Mouse (Mus musculus): Measurements from ENCODE around the gene Efr3b.

The Efr3b gene

GRCm38 (mm10) chr12:4038061-4039041 lies at the start of gene Efr3b:
Gene Efr3b, minus strand, starts transcription at chr12:4038915.
- peak; percentile 91 for DNase-seq (ENCODE audit: low spot score in 2 of 2)

- no peak for DNase-seq (ENCODE audit: low spot score in 2 of 2)
These were observed 44.7 kb upstream of the Efr3b start for GRCm38 (mm10) chr12:4083441-4083840.

GRCm38 (mm10) chr12:4082132-4083001 lies 43.7 kb upstream of the Efr3b start, which contains the start of gene Dnajc27:
Gene Dnajc27, plus strand, starts transcription at chr12:4082583.
- DNase-seq (ENCODE audit: low spot score in 2 of 2), result peak; percentile 97

GRCm38 (mm10) chr12:4080311-4080710 lies 41.6 kb upstream of the Efr3b start:
- DNase-seq (ENCODE audit: low spot score in 2 of 2), result peak; percentile 83 to 89

GRCm38 (mm10) chr12:4078069-4078468 lies 39.4 kb upstream of the Efr3b start:
- DNase-seq (ENCODE audit: low spot score in 2 of 2), result no peak

- no peak for DNase-seq (ENCODE audit: low spot score in 2 of 2)
These were observed 37.7 kb upstream of the Efr3b start for GRCm38 (mm10) chr12:4076383-4076782.

GRCm38 (mm10) chr12:4075407-4075806 lies 36.7 kb upstream of the Efr3b start:
- no peak for DNase-seq (ENCODE audit: low spot score in 2 of 2)

- DNase-seq (ENCODE audit: low spot score in 2 of 2), result no peak
These were observed 33.0 kb upstream of the Efr3b start for GRCm38 (mm10) chr12:4071671-4072070.

GRCm38 (mm10) chr12:4068551-4068950 lies 29.8 kb upstream of the Efr3b start:
- DNase-seq (ENCODE audit: low spot score in 2 of 2), result no peak

- no peak for DNase-seq (ENCODE audit: low spot score in 2 of 2)
These were observed 28.2 kb upstream of the Efr3b start for GRCm38 (mm10) chr12:4066681-4067459.

- no peak for DNase-seq (ENCODE audit: low spot score in 2 of 2)
These were observed 27.2 kb upstream of the Efr3b start for GRCm38 (mm10) chr12:4065944-4066343.

GRCm38 (mm10) chr12:4065498-4065897 lies 26.8 kb upstream of the Efr3b start:
- DNase-seq (ENCODE audit: low spot score in 2 of 2), result no peak

GRCm38 (mm10) chr12:4059683-4060082 lies 21.0 kb upstream of the Efr3b start:
- no peak for DNase-seq (ENCODE audit: low spot score in 2 of 2)

- no peak for DNase-seq (ENCODE audit: low spot score in 2 of 2)
These were observed 19.6 kb upstream of the Efr3b start for GRCm38 (mm10) chr12:4058321-4058720.

- no peak for DNase-seq (ENCODE audit: low spot score in 2 of 2)
These were observed 16.1 kb upstream of the Efr3b start for GRCm38 (mm10) chr12:4054845-4055244.

- DNase-seq (ENCODE audit: low spot score in 2 of 2), result no peak
These were observed 14.9 kb upstream of the Efr3b start for GRCm38 (mm10) chr12:4053643-4054042.

GRCm38 (mm10) chr12:4050861-4051425 lies 12.2 kb upstream of the Efr3b start:
- no peak for DNase-seq (ENCODE audit: low spot score in 2 of 2)

- DNase-seq (ENCODE audit: low spot score in 2 of 2), result no peak
These were observed 9.3 kb upstream of the Efr3b start for GRCm38 (mm10) chr12:4048031-4048430.

GRCm38 (mm10) chr12:4045992-4046391 lies 7.3 kb upstream of the Efr3b start:
- no peak for DNase-seq (ENCODE audit: low spot score in 2 of 2)

GRCm38 (mm10) chr12:4042411-4042810 lies 3.7 kb upstream of the Efr3b start:
- no peak for DNase-seq (ENCODE audit: low spot score in 2 of 2)

- no peak for DNase-seq (ENCODE audit: low spot score in 2 of 2)
These were observed 331 bp upstream of the Efr3b start for GRCm38 (mm10) chr12:4039046-4039445.
